Mouse (Mus musculus) small intestine, adult 2 months (tissue): ENCODE data around the gene Rab11b.

ENCODE experiments used
- CTCF ChIP-seq: fragments of 200-500 bp; IDR thresholded peaks from 2 replicates; pipeline ENCODE4 v1.5.1; 2012; ENCODE audit warnings: low read depth, mild to moderate bottlenecking, control low read depth, inconsistent platforms, low read length, moderate library complexity, mixed read lengths; ENCODE audit not compliant: insufficient replicate concordance, insufficient read length; ENCODE audit errors: extremely low read depth
- POLR2A ChIP-seq: fragments of 200-500 bp; IDR thresholded peaks from 2 replicates; pipeline ENCODE4 v1.6.1; 2012; ENCODE audit warnings: low read depth, mild to moderate bottlenecking, control low read depth, inconsistent platforms, low read length, moderate library complexity

- TF ChIP-seq POLR2A, result peak; percentile 67; the same call in 1 of the 2 replicates
- no peak for TF ChIP-seq CTCF
Observed at GRCm38 (mm10) chr17:33718384-33718881, 41.9 kb downstream of the Rab11b start, which contains the start of gene March2.
